Mouse (Mus musculus) liver, embryonic 16.5 days (tissue): ENCODE data around the gene Gsg1l2. TPM values are rescaled to one million over a fixed set of nuclear protein-coding genes. Genes with fewer than 3 reads are reported as not detected.

ENCODE experiments used
- ATAC-seq: fragments of 200-750 bp; cut with Nextera tagmentation; 2 replicates; pipeline ENCODE4 v1.8.0; 2017; ENCODE audit warnings: low read depth, mild to moderate bottlenecking, moderate number of reproducible peaks, moderate library complexity
- H3K27ac ChIP-seq: fragments of 300-500 bp; sonication (generic); 2 replicates; pipeline ENCODE4 v1.5.1; 2014; ENCODE audit warnings: mild to moderate bottlenecking, low read length
- H3K27me3 ChIP-seq: fragments of 300-500 bp; sonication (generic); 2 replicates; pipeline ENCODE4 v1.6.1; 2014; ENCODE audit warnings: low read depth, low read length, mixed read lengths; ENCODE audit not compliant: control insufficient read depth, insufficient read depth
- H3K36me3 ChIP-seq: fragments of 300-500 bp; sonication (generic); 2 replicates; pipeline ENCODE4 v1.6.1; 2014; ENCODE audit warnings: mild to moderate bottlenecking; ENCODE audit not compliant: control insufficient read depth, insufficient read depth
- H3K4me1 ChIP-seq: fragments of 300-500 bp; sonication (generic); 2 replicates; pipeline ENCODE4 v1.6.1; 2014; ENCODE audit warnings: low read depth, low read length, mixed read lengths; ENCODE audit not compliant: control insufficient read depth
- H3K4me2 ChIP-seq: fragments of 300-500 bp; sonication (generic); 2 replicates; pipeline ENCODE4 v1.6.1; 2014; ENCODE audit warnings: low read depth, low read length, mixed read lengths
- H3K4me3 ChIP-seq: fragments of 300-500 bp; sonication (generic); 2 replicates; pipeline ENCODE4 v1.5.1; 2014; ENCODE audit warnings: low read depth, mild to moderate bottlenecking, low read length
- H3K9ac ChIP-seq: fragments of 300-500 bp; sonication (generic); 2 replicates; pipeline ENCODE4 v1.6.1; 2014; ENCODE audit warnings: low read depth, low read length
- H3K9me3 ChIP-seq: fragments of 300-500 bp; sonication (generic); replicated peaks from 2 replicates; pipeline ENCODE4 v1.6.1; 2016; ENCODE audit warnings: low read length; ENCODE audit not compliant: control insufficient read depth
- WGBS: fragments of 180-500 bp; shearing (Covaris S2); extraction: QIAGEN DNeasy Blood & Tissue Kit; methylation state at CpG from one replicate; pipeline ENCODE4 v1.1.7; 2014; ENCODE audit not compliant: insufficient replicate concordance; 5-methylcytosine and 5-hydroxymethylcytosine counted together
- polyA plus RNA-seq: library from polyadenylated mRNA; unstranded; fragments of >200 nt; fragmentation: Nextera tagmentation; extraction: Ambion mirVana; gene quantifications from 2 replicates; pipeline ENCODE4 v1.2.1, GENCODE M21; 2015

Gene Gsg1l2
- polyA plus RNA-seq: not detected in 2 replicates

- no peaks in the 10 kb centered on the region for H3K36me3 ChIP-seq
- H3K4me1 ChIP-seq: no peaks in the 10 kb centered on the region
- H3K4me3 ChIP-seq: no peak within 1 kb of the TSS
- no peak for ATAC-seq
- no peak within 1 kb of the TSS for H3K27ac ChIP-seq
- H3K9ac ChIP-seq: no peak within 1 kb of the TSS
- 59% methylated on average over 12 of the region's 12 CpGs for WGBS
- H3K9me3 ChIP-seq: no peaks in the 10 kb centered on the region
- H3K4me2 ChIP-seq: no peak within 1 kb of the TSS
- no peaks in the 10 kb centered on the region for H3K27me3 ChIP-seq
Measured at GRCm38 (mm10) chr11:67774379-67774778, at the start of gene Gsg1l2. Gene Gsg1l2, plus strand, starts transcription at chr11:67774608.

GRCm38 (mm10) chr11:67727095-67727494 is 47.3 kb upstream of the Gsg1l2 start:
- no peaks in the 10 kb centered on the region for H3K36me3 ChIP-seq
- H3K4me3 ChIP-seq: no peak overlapping the region
- no peak overlapping the region for H3K9ac ChIP-seq
- WGBS: 53% methylated on average over 6 of the region's 6 CpGs
- H3K9me3 ChIP-seq: no peaks in the 10 kb centered on the region
- no peaks in the 10 kb centered on the region for H3K4me1 ChIP-seq
- no peaks in the 10 kb centered on the region for H3K27me3 ChIP-seq
- ATAC-seq: no peak
- no peak overlapping the region for H3K4me2 ChIP-seq
- H3K27ac ChIP-seq: no peak overlapping the region

- Histone ChIP-seq H3K27me3 (no peaks in the 10 kb centered on the region), H3K27ac (no peak overlapping the region), H3K9ac (no peak overlapping the region), H3K9me3 (no peaks in the 10 kb centered on the region), H3K4me2 (no peak overlapping the region), H3K4me3 (no peak overlapping the region), H3K4me1 (no peaks in the 10 kb centered on the region), H3K36me3 (no peaks in the 10 kb centered on the region)
- no peak for ATAC-seq
Measured at GRCm38 (mm10) chr11:67728726-67729125, 45.7 kb upstream of the Gsg1l2 start.

GRCm38 (mm10) chr11:67731056-67731455 is 43.4 kb upstream of the Gsg1l2 start:
- Histone ChIP-seq H3K4me3 (no peak overlapping the region), H3K27ac (no peak overlapping the region), H3K27me3 (no peaks in the 10 kb centered on the region), H3K9me3 (no peaks in the 10 kb centered on the region), H3K36me3 (no peaks in the 10 kb centered on the region), H3K4me1 (no peaks in the 10 kb centered on the region), H3K4me2 (no peak overlapping the region), H3K9ac (no peak overlapping the region)
- 85% methylated on average over 2 of the region's 2 CpGs for WGBS
- ATAC-seq: no peak

- no peak for ATAC-seq
- no peak overlapping the region for H3K4me3 ChIP-seq
- WGBS: 0% methylated on average over 1 of the region's 1 CpGs
- no peaks in the 10 kb centered on the region for H3K27me3 ChIP-seq
- no peak overlapping the region for H3K27ac ChIP-seq
- H3K4me2 ChIP-seq: no peak overlapping the region
- no peaks in the 10 kb centered on the region for H3K9me3 ChIP-seq
- no peaks in the 10 kb centered on the region for H3K36me3 ChIP-seq
- H3K4me1 ChIP-seq: no peaks in the 10 kb centered on the region
- H3K9ac ChIP-seq: no peak overlapping the region
Measured at GRCm38 (mm10) chr11:67733726-67734125, 40.7 kb upstream of the Gsg1l2 start.

- Histone ChIP-seq H3K9me3 (no peaks in the 10 kb centered on the region), H3K4me2 (no peak overlapping the region), H3K27ac (no peak overlapping the region), H3K4me3 (no peak overlapping the region), H3K9ac (no peak overlapping the region), H3K36me3 (no peaks in the 10 kb centered on the region), H3K4me1 (no peaks in the 10 kb centered on the region), H3K27me3 (no peaks in the 10 kb centered on the region)
- no peak for ATAC-seq
- 46% methylated on average over 3 of the region's 3 CpGs for WGBS
Measured at GRCm38 (mm10) chr11:67734597-67734996, 39.8 kb upstream of the Gsg1l2 start.

DNA sequence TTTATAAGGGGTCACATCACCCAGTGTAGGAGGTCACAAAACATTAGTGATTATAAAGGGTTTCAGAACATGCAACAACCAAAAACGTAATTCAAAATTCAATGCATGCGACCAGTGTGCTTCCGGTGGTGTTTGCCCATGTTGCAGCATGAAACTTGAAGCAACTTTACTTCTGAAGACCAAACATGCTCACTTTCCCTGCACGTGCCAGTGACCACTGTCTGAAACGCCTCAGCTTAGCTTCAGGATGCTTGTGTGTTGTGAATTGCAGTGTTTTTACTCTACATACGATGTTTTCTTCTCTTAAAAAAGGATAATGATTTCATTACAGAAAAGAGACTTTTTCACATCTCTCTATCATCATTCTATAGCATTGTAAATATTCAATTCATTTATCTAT is 36.1 kb upstream of the Gsg1l2 start:
- no peaks in the 10 kb centered on the region for H3K27me3 ChIP-seq
- 59% methylated on average over 6 of the region's 6 CpGs for WGBS
- ATAC-seq: no peak
- H3K4me3 ChIP-seq: no peak overlapping the region
- no peak overlapping the region for H3K9ac ChIP-seq
- H3K36me3 ChIP-seq: no peaks in the 10 kb centered on the region
- H3K9me3 ChIP-seq: no peaks in the 10 kb centered on the region
- H3K4me2 ChIP-seq: no peak overlapping the region
- no peak overlapping the region for H3K27ac ChIP-seq
- H3K4me1 ChIP-seq: no peaks in the 10 kb centered on the region

DNA sequence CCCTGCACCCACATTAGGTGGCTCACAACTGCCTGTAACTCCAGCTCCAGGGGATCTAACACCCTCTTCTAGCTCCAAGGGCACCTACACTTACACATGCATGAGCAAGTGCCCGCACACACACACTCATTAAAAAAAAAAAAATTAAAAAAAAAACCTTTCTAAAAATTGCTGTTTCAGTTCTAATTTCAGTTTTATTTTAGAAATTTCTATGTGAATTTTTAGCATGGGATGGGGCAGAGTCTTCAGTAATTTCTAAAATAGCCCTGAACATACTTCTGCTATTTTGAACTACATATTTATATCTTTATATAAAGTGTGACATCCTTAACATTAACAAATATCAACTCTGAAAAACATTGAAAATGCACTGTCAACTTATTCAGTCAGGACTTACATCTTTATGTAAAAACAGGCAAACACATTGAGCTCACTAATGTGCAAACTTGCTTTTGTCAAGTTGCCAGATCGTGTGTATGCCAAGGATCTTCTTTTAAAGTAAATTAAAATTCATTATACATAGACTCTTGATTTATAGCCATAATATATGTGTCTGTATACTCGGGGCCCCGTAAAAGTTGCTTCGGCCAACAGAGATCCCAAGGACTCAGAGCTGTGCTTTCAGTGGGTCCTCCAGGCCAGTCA is 35.4 kb upstream of the Gsg1l2 start:
- H3K9ac ChIP-seq: no peak overlapping the region
- no peak for ATAC-seq
- no peaks in the 10 kb centered on the region for H3K9me3 ChIP-seq
- H3K4me1 ChIP-seq: no peaks in the 10 kb centered on the region
- H3K27me3 ChIP-seq: no peaks in the 10 kb centered on the region
- no peak overlapping the region for H3K4me2 ChIP-seq
- WGBS: 70% methylated on average over 5 of the region's 5 CpGs
- H3K27ac ChIP-seq: no peak overlapping the region
- H3K36me3 ChIP-seq: no peaks in the 10 kb centered on the region
- no peak overlapping the region for H3K4me3 ChIP-seq

- H3K9me3 ChIP-seq: no peaks in the 10 kb centered on the region
- H3K27ac ChIP-seq: no peak overlapping the region
- H3K9ac ChIP-seq: no peak overlapping the region
- no peaks in the 10 kb centered on the region for H3K4me1 ChIP-seq
- no peaks in the 10 kb centered on the region for H3K36me3 ChIP-seq
- ATAC-seq: no peak
- H3K4me2 ChIP-seq: no peak overlapping the region
- H3K4me3 ChIP-seq: no peak overlapping the region
- no peaks in the 10 kb centered on the region for H3K27me3 ChIP-seq
Measured at GRCm38 (mm10) chr11:67741569-67741968, 32.8 kb upstream of the Gsg1l2 start.
